Mouse (Mus musculus) ovary, postnatal 36 days (tissue): Measurements from ENCODE around the gene Gfod1.

Experiments used
- DNase-seq: peaks from one replicate; pipeline ENCODE4 v3.0.0; 2022; ENCODE audit warnings: low spot score, mixed read lengths

The Gfod1 gene

DNA sequence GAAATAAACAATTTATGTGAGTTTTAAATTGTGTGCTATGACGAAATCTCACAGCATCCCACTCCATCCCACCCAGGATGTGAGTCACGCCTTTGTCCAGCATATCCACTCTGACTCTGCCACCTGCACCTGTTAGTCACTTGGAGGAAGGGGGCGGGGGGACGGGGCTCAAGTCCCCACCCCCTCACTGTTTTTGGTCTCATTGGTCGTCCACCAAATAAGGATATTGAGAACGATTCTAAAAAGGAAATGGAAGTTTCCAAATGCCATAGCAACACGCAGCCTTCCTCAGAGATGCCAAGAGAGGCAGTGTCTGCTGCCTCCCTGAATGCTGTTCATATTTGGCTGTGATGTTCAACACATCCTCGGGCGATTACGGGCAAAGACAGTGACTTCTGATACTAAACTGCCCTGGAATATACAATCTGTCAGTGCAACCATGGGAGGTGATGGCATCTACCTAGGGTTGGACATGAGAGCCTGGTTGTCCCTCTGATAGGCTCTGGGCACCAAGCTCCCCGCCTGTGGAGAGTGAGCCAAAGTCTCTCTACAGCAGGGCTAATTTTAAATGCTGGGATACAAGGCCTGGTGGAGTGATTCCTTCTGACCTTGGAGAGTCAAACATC lies 41.7 kb downstream of the Gfod1 start:
- no peak for DNase-seq

DNA sequence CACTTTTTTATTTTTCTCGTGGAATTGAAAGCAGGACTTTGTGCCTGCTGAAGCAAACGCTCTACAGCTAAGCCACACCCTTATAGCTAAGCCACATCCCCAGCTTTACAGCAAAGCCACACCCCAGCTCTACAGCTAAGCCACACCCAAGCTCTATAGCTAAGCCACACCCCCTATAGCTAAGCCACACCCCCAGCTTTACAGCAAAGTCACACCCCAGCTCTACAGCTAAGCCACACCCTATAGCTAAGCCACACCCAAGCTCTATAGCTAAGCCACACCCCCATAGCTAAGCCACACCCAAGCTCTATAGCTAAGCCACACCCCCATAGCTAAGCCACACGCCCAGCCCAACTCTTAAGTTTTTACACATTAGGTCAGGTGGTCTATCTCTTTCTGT lies 42.7 kb downstream of the Gfod1 start:
- DNase-seq, result no peak

DNA sequence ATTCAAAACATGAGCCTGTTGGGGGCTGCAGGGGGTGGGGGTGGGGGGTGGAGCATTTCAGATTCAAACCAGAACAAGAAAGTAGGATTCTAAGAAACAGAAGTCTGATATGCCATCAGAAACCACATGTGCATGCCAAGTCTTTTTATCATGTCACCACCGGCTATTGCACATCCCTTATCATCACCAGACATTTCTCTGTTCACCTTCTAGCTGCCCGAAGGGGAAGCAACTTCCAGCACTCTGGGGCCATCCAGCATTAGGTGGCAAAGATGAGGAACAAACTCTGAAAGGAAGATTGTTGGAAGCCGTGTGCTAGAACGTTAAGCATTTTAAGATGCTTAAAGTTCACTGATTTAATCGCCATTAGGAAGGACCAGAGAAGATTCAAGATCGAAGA lies 43.2 kb downstream of the Gfod1 start:
- no peak for DNase-seq

DNA sequence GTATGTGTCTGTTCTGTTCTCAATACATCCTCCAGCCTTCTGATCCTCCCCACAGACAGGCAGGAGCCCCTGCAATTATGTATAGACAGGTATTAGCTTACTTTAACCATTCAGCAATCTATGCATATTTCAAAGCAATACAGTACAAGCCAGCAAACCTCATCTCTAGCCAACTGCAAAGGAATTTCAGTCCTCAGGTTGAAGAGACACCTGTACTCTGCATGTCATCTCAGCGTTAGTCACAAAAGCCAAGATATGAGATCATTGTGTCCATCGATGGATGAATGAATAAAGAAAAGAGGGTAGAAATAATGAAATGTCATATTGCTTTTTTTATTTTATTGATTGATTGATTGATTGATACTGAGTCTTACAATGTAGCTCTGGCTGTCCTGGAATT lies 47.5 kb downstream of the Gfod1 start:
- no peak for DNase-seq

DNA sequence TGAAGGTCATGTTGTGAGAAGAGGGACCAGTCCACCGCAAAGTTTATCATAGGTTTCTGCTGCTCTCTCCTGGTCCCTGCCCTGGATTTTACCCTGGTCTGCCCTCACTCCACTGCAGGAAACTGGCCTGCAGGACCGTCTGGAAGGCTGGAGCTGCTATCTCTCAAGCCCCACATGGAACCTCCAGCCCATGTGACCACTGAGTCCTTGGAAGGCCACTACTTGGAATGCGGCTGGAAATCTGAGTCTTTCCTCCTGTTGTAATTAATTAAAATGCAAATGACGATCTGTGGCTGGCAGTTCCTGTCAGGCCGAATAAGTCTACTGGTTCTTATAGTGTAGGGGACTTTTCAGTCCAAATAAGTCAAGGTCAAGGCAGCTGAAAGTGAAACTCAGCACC lies 50.4 kb downstream of the Gfod1 start:
- DNase-seq, result peak; percentile 39

DNA sequence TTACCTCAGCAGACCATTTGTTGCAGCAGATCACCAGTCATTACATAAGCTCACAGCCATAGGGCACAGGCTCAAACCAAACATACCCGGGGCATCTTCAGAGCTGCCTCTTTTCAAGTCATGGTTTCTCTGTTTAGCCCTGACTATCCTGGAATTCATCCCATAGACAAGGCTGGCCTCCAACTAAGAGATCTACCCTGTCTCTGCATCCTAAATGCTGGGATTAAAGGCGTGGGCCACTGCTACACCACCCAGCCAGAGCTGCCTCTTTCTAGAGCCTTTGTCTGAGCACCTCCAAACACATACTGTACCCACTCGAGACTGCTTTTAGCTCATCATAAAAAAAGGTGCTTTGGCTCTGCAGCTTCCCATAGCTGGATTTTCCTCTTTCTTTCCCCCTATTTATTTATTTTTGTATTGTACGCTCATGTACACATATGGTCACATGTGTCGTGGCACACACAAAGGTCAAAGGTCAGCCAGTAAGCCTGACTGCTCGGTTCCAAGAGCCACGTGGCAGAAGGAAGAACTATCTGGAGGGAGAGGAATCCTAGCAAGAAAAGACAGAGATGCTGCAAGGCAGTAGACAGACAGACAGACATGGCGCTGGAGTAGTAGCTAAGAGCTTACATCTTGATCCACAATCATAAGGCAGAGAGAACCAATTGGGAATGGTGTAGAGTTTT lies 51.7 kb downstream of the Gfod1 start:
- DNase-seq, result no peak

DNA sequence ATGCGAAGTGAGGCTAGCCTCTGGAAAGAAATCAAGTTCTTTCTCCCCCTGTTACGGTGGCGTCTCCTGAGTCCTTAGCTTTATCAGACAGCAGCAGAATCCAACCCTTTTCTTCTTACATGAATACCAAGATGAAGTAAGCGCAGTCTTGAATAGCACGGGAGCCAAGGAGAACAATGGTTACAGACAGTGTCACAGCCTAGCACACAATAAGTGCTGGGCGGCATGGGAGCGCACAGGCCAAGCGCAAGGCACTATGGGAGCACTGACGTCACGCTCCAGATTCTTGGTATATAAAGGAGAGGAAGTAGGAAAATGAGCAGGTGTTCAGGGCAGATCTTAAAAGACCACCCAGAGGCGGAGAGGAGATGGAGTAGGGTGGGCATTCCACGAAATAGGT lies 52.6 kb downstream of the Gfod1 start:
- no peak for DNase-seq

DNA sequence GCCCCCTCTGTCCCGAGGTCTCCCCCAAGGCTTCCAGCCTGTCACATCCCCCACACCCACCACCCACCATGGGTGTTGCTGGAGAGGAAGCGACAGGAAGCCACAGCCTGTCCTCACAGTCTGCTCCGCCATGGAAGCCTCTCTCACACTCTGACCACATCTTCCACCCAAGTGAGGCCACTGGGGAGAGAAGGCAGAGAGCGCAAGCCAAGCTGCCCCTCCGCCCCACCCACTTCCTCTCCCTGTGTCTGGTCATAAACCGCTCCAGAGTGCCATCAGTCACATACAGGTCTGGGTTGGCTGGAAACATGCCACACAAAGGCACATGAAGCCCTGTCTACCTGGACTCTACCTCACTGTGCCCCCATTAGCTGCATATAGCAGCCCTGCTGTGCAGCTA lies 53.3 kb downstream of the Gfod1 start:
- no peak for DNase-seq

DNA sequence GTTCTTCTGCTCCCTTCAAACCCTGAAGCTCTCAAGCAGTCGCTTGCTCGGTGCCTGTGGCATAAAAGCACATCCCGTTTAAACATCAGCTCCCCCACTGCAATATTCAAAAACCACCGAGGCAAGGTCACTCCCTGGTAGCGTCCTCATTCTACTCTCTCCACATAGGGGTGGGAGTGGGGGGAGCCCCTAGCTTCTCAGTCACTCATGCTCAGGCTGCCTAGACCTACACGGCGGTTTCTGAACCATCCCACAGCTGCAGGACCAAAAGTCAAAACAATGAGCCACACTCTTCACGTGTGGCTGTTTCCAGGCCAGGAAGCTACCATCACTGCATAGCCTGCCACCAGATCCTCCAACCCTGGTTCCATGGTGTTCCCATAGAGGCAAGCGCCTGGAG lies 53.9 kb downstream of the Gfod1 start:
- no peak for DNase-seq

DNA sequence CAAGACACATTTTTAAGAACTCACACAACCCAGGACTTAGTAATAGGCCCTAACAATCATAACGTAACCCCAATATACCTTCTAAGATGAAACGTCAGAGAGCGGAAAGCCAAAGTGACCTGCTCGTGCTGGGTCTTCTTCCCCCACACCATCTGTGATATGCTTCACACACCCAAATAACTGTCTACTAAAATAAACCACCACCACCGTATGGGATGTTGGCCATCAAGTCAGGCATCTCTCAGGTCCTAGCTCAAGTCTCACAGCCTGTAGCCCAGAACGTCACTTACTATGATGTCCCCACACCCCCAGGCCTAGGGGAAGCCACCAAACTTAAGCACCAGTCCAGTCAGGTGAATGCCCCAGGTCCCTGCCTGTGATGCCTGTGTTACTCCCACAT lies 55.6 kb downstream of the Gfod1 start:
- DNase-seq, result no peak

DNA sequence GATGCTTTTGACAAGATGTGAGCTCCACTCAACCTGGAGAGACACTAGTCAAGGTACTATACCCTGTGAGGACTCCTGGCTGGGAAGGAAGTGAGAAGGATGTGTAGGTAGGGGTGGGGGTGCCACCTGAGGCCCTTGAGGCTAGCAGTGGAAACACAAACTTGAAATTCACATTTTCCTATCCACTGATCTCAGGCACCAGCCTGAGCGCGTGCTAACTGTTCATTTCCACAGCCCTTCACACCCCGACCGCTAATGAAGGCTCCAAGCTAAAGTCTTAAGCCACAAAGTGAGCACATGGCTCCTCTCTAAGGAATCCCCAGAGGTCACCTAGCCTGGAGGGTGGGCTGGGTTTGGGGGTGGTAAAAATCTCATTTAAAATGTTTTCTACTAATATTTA lies 57.1 kb downstream of the Gfod1 start:
- DNase-seq, result no peak

DNA sequence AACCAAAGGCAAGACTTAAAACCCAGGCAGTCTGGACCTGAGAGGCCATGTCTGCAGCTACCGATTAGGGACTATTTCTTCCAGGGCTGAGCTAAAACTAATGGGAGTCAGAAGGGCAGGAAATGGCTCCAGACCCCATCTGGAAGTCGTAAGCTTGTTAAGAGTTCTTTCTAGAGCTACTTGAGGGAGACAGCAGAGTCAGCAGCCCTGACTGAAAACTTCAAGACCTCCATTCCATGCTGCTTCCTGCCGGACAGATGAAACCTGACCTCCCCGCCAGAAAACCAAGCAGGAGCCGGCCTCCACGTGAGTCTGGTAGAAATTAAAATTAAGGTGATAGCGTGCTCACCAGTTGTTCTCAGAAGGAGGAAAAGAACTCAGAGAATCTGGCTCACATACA lies 60.2 kb downstream of the Gfod1 start:
- DNase-seq, result no peak

DNA sequence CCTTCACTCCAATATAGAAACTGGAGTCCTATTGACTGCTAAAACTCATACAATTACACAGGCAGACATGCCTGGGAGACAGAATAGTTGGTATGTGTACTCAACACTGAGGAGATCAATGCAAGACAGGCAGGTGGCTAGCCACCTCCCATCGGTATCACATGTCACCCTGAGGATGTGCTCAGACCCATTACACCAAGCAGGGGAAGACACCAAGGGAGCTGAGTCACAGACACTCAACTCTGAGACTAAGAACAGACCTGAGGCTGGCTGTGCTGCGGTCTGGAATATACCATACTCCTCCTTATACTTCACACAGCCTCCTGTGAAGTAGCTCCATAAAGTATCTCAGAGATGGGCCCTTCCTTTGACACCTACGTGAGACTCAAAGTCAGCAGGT lies 60.7 kb downstream of the Gfod1 start:
- no peak for DNase-seq

DNA sequence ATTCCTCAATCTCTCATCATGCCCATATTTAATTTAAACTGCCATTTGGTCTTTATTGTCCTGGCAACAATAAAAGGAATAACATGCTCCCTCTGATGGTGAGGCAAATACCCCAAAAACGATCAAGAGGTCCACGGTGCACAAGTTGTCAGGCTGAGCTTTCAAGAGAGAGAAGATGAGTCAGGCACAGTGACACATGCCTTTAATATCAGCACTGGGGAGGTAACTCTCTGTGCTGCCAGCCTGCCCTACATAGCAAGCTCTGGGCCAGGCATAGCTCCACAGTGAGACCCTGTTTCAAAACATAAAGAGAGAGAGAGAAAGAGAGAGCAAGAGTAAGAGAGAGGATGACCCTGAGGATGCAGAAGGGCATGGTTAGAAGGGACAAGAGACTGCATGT lies 62.2 kb downstream of the Gfod1 start:
- DNase-seq, result no peak

DNA sequence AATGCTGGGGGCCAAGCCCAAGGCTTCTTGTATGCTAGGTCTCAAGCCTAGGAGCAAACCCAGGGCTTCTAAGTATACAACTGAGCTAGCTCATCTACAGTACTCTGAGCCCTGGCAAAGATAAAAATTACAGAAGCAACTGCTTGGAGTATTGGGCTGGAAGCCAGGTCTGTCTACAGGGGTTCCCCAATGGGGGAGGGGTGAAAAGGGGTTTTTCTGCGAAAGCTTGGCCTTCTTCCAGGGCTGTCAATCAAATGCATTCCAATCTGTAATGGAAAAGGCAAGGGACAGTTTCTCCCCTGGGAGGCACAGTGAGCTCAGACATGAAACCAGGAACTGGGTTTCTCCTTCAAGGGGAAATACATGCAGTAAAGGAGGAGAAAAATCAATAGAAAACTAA lies 62.9 kb downstream of the Gfod1 start:
- DNase-seq, result no peak

DNA sequence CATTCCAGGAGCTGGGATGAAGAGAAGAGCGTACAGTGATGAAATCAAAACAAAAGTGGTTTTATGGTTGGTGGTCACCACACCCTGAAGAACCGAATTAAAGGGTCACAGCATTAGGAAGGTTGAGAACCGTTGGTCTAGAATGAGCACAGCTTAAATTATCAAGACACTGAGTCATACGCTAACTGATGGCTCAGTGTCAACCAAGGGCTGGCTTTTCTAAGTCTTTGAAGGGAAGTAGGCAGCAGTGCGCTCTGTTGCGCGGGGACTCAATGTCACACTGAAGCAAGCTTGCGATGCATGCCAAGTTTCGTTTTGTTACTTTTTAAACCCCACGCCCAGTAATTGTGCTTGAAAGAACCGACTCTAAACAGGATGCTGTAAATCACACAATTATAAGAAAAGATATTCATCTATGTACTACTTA lies 64.2 kb downstream of the Gfod1 start:
- no peak for DNase-seq

DNA sequence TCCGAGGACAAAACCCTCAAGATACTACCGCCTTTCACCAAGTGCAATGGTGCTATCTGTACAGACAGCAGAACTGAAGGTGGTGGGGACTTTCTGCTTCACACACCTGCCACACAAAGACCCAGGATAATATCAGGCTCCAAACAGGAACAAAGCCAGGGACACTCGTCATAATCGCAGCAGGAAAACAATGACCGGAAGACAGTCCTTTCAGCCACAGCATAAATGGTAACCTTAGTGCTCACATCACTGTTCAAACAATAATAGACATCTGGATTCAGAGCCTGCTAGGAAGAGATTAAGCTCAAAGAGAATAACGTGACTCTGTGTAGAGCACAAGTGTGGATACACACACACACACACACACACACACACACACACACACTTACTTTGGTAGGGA lies 67.3 kb downstream of the Gfod1 start:
- DNase-seq, result no peak

DNA sequence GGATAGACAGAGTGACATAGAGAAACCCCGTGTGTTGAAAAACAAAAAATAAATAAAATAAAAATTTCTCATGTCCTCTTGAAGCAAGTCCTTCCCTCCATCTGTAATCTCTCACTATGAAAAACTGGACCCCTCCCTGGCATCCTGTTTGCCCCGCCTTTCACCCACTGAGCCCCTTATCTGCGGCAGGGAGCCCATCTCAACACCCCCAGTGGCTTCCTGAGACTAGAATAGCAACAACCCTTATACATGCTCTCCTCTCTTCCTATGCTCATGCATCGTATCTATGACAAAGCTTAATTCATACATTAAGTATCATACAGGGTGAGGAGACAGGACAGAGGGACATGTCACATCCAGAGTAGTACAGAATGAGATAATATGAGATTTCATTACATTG lies 68.0 kb downstream of the Gfod1 start:
- no peak for DNase-seq

DNA sequence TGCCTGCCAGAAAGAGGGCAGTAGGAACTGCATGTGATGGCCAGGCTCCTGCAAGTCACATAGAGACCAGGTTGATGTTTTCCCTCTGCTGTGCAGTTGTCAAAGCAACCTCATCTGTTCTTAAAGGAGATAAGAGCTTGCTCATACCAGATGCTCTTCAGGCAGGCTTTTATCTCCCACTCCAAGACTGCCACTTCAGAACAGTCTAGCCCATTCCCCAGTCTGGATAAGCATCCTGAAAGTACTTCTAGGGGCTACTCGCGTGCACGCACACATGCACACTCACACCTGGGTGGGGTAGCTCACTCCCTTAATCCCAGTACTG lies 68.4 kb downstream of the Gfod1 start:
- no peak for DNase-seq

DNA sequence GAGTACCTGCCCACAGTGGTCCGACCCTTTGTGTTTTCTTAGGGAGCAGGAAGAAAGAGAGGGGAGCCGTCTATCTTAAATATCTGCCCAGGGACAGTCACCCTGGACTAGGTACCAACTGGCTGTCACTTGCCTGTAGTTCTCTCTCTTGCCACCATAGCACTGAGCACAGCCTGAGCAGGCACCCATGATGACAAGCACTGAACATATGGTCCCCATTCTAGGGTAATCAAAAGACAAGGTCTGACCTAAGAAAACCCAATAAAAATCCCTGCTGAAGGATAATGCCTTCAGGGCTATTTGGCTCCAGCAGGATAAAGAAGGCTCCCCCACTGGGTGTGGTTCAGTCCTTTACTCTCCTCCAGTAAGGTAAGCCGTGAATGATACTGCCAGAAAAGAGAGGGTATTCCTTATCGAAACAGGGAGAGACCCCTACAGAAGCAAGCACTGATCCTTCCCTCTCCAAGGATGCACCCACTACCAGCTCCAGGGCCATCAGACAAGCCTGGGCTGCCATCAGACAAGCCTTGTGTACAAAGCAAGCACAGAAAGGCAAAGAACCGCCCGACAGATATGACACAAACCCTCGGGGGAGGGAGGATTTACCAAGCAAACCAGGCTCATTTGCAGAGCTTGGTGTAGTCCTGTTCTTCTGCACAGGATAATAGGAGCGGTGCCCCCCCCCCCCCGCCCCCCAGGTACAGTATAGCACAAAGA lies 68.9 kb downstream of the Gfod1 start:
- DNase-seq, result no peak

DNA sequence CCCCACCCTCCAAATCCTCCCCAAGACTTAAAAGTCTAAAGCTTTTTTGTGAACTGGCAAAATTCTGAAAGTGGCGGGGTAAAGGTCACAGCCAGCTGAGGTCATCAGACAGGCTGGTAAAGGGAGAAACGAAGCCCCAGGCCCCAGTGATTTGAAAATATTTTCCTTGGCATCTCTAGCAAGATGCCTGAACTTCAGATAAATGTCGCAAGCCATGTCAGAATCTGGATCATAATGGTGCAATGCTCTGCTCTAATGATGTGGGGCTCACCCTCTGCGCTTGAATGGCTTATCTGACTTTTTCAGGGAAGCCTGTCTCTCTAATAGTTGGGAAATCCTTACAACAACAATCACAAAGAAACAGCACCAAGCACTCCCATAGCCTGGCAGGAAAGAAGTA lies 70.6 kb downstream of the Gfod1 start:
- DNase-seq, result no peak

DNA sequence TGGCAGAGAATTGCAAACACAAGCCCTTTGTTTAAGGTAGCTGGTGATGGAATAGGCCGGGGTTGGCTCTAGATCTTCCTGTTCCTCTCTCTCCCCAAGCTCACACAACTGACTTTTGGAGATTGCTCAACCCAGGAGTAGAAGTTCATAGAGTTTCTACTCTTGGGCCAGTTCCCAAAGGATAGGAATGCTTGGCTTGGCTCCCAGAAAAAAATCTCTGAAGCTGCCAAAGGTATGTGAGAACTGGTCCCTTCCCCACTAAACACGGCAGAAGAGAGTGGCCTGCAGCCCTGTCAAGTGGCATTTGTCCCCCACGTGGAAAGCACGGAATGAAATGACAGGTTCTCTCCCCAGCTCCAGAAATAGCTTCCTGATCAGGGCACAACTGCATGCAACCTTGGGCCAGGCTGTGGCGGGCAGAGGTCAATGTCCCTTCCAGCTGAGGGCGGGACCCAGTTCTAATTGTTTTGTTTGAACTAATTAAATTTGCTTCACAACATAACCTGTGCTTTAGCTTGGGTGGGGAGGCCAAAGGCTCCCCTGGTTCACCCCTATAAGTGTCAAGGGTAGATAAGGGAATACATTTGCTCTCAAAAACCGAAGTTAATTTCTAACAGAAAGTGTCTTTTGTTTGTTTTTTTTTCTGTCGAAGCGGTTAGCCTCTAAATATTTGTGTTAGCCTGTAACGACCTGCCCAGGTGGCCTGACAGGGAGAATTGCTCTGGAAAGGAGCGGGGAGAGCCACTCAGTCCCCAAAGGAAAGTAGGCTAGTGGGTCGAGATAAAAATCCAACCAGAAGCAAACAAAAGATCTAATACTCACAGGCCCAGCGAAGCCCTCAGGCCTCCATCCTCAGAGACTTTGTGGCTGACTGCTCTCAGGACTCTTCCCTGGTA lies 71.8 kb downstream of the Gfod1 start:
- DNase-seq, result peak; percentile 33

DNA sequence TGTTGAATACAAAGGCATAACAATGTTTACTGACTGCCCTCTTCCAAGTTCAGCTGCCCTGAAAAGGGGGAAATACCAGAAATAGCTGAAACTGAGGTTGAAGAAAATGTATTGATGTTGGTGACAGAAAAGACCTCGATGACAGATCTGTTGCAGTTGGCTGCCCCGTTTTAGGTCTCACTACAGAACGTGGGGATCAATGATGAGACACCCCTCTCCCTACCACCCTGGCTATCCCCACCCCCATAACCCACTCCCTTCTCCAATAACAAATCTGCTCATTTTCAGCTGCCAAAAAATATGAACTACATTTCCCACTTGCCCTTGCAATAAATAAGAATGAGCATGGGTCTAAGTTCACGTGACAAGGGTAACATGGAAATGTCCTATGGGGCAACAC lies 73.1 kb downstream of the Gfod1 start:
- DNase-seq, result no peak
